ENCODE assay signal across 1 mouse cellular context in the genomic region with DNA sequence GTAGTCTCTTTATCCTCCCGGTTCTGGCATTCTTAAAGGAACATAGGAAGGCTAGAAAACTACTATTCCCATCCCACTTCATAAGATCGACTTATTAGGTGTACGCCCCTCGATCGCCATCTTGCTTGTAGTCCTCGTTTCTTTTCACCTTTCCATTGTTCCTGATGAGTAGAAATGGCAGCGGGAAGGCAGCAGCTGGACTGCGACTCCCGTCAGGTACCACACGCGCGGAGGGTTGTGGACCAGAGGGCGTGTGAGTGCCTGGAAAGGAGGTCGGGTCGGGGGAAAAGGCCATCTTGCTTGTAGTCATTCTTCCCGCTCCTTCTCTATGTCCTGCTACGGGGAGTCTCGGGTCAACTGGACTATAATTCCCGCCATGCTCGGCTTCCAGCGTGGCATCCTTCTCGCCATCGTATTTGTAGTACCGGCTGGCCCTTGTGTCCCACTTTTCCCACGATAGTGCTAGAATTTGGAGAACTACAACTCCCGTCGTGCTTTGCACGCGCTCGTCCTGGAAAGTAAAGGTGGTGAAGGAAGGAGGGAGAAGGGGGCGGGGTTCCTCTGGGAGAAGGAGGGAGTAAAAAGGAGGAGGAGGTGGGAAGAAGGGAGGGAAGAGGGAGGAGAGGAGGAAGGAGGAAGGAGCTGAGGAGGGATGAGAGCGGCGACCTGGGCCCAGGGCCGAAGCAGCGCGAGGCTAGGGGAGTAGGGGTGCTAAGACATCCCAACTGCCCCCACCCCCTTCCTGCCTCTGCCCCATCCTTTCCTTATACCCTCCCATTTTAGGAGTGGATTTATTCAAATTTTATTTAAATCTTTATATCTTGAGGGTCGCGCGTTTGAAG.
TF ChIP-seq lines count a peak whose summit lies in the region.

No protein-coding gene starts in this region.

TF ChIP-seq in ES-E14, 5 proteins besides CTCF, POLR2A, EP300 and RAD21 (continued from another document):
- TF ChIP-seq ZNF384 (IDR thresholded peaks at IDR 0.05; ENCODE audit: low read depth, low read length) (no peak), HCFC1 (IDR thresholded peaks at IDR 0.05; ENCODE audit: borderline replicate concordance, insufficient read depth, low read length) (peak; percentile 88)
